Mouse (Mus musculus) c-Kit-positive CD71-positive TER-119-negative erythroid progenitor cells, embryonic 14.5 days (primary cell): ENCODE data around the gene Reg4.

Experiments used
- DNase-seq: peaks from one replicate; pipeline ENCODE4 v3.0.0-alpha.2; 2013; ENCODE audit warnings: low read depth

Reg4 gene

DNA sequence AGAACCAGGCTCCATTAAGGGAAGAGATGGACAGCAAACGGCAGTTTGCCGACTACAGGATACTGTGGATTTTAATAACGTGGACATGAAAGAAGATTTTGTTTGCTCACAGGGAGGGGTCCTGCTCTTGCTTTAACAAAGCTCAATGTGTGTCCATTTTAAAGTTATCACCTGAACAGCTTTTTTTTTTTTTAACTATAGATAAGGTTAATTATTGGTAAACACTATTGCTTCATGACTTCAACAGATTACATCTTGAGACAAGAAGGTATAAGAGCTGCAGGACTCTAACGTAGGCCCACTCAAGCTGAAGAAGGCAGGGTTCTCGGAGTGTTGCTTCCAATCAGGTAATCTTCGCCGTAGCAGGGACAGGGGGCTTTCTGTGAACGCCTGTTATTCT, at the start of gene Reg4:
Gene Reg4, plus strand, starts transcription at position 301 of the 400 bp plus-strand sequence.
- DNase-seq = no peak

- DNase-seq = no peak
These were observed 43.6 kb upstream of the Reg4 start for GRCm38 (mm10) chr3:98178340-98178739.

- DNase-seq = no peak
These were observed 41.2 kb upstream of the Reg4 start for GRCm38 (mm10) chr3:98180805-98181204.

DNA sequence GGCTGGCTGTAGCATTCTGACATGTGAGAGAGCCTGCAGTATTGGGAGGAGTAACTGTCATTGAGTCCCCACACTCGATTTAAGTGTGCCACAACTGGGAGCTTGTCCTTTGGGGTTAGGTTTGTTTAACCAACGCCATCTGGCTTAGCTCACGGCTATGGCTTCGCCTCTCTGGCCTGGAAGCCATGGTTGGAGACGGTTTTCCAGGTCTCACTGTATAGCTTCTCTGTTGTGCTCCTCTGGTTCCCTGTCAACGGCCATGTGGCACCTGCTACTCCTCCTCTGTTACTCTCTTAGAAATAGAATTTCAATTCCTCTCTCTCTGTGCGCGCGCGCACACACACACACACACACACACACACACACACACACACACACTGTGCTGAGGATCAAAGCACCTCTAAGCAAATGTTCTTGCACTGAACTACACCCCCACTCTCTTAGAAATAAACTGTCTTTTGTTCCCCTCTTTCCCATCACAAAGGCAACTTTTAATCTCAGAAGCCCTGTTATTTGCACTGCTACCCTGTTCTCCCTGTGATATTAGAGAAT, 36.7 kb upstream of the Reg4 start:
- DNase-seq = no peak

GRCm38 (mm10) chr3:98187777-98188176, 34.2 kb upstream of the Reg4 start:
- DNase-seq = no peak

- no peak for DNase-seq
These were observed 24.0 kb upstream of the Reg4 start for GRCm38 (mm10) chr3:98197711-98198532.

- no peak for DNase-seq
These were observed 22.2 kb upstream of the Reg4 start for GRCm38 (mm10) chr3:98199747-98200146.

GRCm38 (mm10) chr3:98203282-98203681, 18.7 kb upstream of the Reg4 start:
- DNase-seq = no peak

DNA sequence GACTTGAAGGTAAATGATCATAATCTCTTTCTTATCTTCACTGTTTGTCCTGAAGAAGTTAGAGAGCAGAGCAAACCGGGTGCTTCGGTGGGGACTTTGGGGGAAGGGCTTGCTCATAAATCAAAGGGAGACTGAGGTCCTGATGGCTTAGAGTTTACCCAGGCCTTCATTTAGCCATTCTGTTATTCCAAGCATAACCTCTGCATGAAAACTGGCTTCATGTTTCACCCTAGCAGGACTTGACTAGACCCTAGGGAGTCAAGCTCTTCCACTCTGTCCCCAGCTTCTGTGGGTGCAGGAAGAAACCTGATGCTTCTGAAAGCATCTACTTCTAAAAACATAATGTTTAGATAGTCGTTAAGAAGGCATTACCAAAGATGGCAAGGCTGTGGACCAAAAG, 15.0 kb upstream of the Reg4 start:
- DNase-seq = no peak

- no peak for DNase-seq
These were observed 12.8 kb upstream of the Reg4 start for GRCm38 (mm10) chr3:98209161-98209560.

GRCm38 (mm10) chr3:98210860-98211259, 11.1 kb upstream of the Reg4 start:
- DNase-seq = no peak

GRCm38 (mm10) chr3:98211301-98212081, 10.5 kb upstream of the Reg4 start:
- DNase-seq = no peak

GRCm38 (mm10) chr3:98216296-98216695, 5.7 kb upstream of the Reg4 start:
- DNase-seq = no peak

GRCm38 (mm10) chr3:98223263-98223662, 1.3 kb downstream of the Reg4 start:
- DNase-seq = no peak

GRCm38 (mm10) chr3:98223783-98224580, 2.0 kb downstream of the Reg4 start:
- DNase-seq = no peak

DNA sequence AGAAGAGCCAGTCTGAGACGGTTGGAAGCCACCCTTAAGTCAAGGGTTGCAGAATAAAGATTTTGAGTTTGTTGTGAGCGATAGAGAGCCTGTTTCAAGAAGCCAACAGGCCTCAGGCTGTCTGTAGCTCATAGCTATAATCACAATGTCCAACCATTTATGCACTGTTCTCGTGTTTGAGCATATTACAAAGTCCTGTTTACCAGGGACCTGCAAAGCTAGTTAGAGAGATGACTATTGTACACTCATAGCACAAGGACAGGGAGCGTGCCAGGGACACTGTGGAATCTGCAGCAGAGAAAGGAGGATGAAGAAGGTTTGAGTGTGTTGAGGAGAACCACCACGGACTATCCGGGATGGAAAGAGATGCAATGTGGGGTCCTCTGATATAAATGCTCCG, 3.0 kb downstream of the Reg4 start:
- no peak for DNase-seq

DNA sequence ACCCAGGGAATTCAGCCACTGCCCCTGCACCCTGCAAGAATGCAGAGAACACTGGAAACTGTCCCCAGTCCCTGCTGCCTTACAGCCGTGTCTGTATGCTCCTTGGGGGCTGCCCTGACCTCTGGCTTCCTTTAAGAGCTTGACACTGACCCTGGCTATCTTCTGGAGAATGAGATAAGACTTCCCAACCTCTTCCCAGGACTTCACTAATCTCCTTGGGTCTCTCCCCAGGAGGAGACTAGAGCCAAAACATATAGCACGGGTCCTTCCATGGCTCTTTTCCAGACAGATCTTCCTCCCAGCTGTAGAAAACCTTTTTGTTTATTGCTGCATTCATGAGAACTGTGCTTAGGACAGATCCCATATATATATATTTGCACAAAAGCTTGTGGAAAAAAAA, 3.8 kb downstream of the Reg4 start:
- DNase-seq = no peak

DNA sequence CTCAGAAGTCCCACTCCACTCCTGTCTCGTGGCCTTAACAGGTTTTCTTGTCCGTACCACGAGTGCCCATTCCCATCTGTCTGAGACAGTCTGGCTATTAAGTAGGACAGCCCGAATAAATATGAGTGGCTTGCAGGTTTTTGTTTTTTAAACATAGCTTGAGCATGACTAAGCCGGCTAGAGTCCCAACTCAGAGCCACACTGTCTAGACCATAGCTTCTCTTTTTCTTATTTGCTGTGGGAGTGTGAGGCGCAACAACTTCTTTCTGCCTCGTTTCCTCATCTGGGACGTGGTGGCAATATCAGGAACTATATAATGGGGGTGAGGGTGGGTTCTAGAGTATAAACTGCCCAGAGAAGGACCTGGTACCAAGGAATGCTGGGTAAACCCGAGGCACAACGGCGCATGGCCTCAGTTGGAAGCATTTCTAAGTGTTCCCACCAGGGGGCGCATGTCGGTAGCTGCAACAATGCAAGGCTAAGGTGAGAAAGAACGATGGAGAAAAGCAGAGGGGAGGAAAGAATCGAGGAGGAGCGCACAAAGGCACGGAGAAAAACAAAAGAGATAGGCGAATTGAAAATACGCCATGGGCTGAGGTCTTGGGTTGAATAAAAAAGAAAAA, 5.1 kb downstream of the Reg4 start:
- DNase-seq = peak; percentile 55

- no peak for DNase-seq
These were observed 5.8 kb downstream of the Reg4 start for GRCm38 (mm10) chr3:98227763-98228162.

DNA sequence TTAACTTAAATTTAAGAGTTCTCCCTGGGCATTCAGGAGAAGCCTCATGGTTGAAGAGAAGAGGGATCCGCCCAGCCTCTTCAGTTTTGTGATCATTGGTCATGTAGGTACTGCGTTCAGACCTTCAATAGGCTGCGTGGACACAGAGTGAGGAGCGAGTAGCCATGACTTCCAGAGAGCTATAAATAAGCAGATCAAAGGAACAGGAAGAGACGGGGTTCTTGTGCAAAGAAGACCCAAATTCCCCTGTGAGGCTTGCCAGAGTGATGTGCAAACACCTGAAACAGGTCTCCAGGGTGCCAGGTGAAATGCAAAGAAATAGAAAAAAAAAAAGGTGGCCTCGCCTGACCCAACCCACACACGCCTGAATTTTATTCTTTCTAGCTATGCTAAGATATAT, 8.0 kb downstream of the Reg4 start:
- no peak for DNase-seq

DNA sequence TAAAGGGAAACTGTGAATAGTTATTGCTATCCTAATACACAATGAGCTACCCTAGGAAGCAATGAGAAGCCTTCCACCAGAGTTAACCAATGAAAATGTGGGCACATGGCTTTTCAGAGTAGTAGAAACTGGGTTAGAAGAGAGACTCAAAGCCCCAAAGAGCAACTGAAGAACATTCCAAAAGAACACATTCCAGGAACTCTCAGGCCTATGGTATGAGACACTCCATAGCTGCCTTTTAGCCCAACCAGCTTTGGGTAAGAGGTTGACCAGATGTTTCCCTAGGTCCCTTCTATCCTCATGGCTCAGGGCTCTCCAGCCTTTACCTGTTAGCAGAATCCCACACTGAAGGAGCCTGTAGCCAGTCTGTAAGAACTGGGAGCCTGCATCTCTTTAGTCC, 11.5 kb downstream of the Reg4 start:
- no peak for DNase-seq

GRCm38 (mm10) chr3:98236266-98236665, 14.3 kb downstream of the Reg4 start:
- DNase-seq = no peak
